Mouse (Mus musculus): Measurements from ENCODE around the gene Npdc1.
A peak's percentile ranks its signal among the peaks of the same experiment; 100 is the strongest.

Npdc1 gene

DNA sequence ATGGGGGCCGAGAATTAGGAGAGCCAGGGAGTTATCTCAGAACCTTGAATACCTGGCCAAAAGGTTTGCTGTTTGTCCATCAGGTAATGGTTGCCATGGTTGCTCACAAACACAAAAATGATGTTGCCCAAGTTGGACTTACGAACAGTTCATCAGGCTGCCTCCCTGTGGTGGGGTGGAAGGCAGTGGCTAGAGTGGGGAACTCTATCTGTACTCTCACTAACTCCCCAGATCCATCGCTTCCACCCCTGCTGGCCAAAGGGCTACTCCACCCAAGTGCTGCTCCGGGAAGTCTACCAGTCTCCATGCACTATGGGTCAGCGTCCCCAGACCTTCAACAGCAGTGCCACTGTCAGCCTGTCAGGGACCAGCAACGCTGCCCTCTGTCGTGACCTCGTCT, at the start of gene Npdc1:
Npdc1 (plus strand) TSS at position 301 of the 400 bp plus-strand sequence.
- DNase-seq (ENCODE audit: low spot score) = no peak

DNA sequence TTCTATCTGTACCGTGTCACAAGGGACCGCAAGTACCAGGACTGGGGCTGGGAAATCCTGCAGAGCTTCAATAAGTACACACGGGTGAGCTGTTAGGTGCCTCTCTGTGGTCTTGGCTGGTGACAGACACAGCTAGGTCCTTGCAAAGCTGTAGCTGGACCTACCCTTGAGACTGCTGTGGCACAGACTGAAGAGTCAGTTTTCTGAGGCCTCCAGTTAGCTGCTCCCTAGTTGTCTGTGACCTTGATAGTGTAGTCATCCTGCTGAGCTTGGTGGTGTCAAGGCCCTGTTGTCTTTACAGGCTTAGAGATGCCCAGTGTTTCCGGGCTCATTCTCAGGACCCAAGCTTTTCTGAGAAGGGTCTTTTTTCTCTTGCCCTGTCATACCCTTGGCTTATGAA, 49.7 kb upstream of the Npdc1 start:
- no peak for DNase-seq (ENCODE audit: low spot score)

GRCm38 (mm10) chr2:25350701-25351100, 48.5 kb upstream of the Npdc1 start:
- DNase-seq (ENCODE audit: low spot score) = no peak

DNA sequence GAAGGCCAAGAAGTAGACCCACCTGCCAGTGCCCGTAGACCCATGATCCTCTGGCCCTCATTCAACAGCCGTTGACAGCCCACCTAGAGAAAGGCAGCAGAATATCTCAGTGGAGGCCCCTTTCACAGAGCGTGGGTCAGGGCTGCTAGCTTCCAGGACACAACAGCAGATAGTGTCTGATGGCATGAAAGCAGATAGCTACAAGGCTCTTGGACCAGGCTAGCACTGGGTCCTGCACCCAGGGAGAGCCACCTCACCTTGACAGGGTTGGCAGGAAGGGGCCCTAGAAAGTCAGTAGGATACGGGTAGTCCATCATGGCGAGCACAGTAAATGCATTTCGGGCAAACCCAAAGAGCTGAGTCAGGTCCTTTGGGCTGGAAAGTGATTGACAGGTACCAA, 44.9 kb upstream of the Npdc1 start:
- no peak for DNase-seq (ENCODE audit: low spot score)

DNA sequence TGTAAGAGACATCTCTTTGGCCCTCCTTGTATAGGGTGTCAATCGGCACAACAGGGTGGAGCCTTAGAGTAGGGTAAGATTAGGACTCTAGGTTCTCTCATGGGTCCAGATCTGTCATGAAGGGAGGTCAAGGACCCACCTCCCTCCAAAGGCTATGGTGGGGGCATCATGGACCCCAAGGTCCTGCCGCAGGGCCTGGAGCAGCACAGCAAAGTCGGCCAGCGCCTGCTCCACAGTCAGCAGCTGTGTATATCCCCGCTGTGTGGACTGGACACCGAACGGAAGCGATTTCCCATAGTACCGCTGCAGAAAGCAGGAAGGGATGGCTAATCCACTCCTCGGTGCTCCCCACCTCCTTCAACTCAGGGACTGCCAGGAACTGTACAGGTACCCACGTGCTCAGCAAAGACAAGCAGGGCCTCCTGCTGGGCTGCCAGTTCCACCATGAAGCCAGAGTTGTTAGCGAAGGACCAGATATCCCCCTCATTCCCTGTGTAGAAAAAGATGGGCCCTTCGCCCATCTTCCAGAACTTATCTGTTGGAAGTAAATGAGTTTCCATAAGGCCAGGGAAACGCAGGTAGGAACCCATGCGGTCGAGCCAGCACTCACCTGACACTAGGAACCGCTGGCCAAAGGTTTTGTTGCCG, 43.6 kb upstream of the Npdc1 start:
- no peak for DNase-seq (ENCODE audit: low spot score)

DNA sequence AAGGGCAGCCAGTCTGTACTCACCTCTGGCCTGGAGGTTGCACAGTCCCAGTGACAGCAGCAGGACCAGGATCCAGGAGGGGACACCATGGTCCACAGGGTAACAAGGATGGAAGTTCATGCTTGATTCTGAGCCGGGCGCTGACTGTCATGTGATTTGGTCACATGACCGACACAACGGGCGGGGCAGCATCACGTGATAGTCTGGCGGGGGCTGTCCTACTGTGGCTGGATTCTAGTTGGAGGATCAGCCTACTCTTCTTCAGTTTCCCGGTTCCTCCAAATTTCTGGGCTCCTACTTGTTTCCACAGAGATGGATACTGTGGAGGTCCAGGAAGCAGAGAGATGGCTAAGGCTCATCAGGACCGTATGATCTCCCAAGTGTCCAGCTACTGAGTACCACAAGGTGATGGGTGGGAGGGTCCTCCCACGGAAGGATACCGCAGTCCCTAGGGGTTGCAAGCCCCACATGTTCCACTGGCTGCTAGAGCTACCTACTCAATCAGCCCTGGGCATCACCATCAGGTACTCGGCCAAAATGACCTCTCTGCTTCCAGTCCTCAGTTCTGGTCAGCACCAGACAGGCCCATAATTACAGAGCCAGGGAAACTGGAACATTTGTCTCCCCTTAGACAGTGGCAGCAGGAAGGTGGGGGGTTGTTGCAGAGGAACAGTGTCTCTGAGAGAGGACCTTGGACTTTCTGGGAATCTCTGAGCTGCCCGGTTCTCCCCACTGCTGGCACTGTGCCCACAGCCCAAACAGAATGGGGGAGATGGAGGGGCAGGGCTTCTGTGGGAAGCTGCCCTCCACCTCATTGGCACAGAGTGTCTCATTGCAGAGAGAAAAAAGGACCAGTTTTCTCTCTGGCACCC, 42.7 kb upstream of the Npdc1 start, which contains the start of gene Dpp7:
Dpp7 (minus strand) TSS at position 152 of the 872 bp plus-strand sequence.
- DNase-seq (ENCODE audit: low spot score) = peak; percentile 77

- DNase-seq (ENCODE audit: low spot score) = no peak
These were observed 39.3 kb upstream of the Npdc1 start for GRCm38 (mm10) chr2:25359848-25360247.

- DNase-seq (ENCODE audit: low spot score) = no peak
These were observed 35.5 kb upstream of the Npdc1 start for GRCm38 (mm10) chr2:25363478-25364178.

DNA sequence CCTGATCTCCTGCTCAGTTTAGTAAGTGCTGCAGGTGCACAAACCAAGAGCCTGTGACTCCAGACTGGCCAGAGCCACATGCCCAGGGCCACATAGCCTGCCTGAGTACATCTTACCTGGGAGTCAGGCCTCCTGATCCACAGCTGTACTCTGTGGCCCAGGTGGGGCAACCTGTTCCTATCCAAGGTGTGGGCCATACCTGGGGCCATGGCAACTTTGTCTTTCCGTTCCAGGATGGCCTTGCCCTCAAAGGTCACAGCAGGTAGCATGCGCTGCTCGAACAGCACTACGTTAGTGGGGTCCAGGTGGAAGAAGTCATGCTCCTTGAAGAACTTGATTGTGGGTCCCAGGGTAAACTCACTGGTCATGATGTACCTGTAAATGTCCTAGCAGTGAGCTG, 34.8 kb upstream of the Npdc1 start:
- DNase-seq (ENCODE audit: low spot score) = no peak

GRCm38 (mm10) chr2:25364761-25365090, 34.4 kb upstream of the Npdc1 start:
- no peak for DNase-seq (ENCODE audit: low spot score)

DNA sequence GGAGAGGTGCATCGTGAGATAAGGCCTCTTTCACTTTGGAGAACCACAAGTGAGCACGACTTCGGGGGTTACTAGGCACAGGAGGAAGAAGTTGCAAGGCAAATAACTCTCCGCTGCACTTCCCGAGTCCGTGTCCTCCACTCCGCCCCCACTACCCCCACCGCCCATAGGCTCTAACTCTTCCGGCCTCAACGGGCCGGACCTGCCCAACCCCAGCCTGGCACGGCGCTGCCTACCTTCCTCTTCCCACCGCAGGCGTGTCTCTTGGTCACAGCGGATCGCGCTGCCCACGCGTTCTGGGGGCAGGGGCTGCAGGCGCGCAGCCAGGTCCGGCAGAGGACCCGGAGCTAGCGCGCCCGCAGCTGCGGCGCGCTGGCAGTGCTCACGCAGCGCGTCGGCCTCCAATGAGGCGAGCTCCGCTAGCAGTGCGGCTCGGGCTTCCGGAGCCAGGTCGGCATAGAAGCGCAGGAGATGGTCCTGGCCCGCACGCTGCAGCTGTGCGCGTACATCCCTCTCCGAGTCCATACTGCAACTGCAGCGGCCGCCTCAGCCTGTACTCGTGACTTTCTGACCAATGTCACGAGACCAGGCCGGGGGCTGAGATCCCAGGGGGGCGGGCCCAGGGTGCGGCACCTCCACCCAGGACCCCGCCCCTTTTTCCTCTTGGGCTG, 33.9 kb upstream of the Npdc1 start, which contains the start of gene Uap1l1:
Uap1l1 (minus strand) TSS at position 592 of the 671 bp plus-strand sequence.
- peak; percentile 49 for DNase-seq (ENCODE audit: low spot score)

DNA sequence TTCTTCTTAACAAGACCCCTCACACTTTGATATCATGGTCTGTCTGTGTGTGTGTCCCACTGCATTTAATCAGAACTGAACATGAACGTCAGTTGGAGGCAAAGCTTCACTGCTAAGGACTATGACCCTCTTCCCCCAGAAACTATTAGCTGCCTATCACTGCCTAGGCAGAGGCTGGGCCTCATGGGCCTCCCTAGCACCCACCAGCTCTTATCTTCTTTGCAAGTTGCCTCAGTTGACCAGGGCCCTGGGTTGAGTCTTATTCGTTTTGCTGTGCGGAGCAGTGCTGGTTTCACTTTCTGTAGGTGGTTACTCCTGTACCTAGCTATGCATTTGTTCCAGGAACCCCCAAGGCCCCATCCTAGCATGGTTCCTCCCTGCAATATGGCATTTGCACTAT, 29.2 kb upstream of the Npdc1 start:
- no peak for DNase-seq (ENCODE audit: low spot score)

- DNase-seq (ENCODE audit: low spot score) = peak; percentile 76
These were observed 27.1 kb upstream of the Npdc1 start, which contains the start of gene Sapcd2 for GRCm38 (mm10) chr2:25371764-25372643. Gene Sapcd2, plus strand, starts transcription at chr2:25372321.

DNA sequence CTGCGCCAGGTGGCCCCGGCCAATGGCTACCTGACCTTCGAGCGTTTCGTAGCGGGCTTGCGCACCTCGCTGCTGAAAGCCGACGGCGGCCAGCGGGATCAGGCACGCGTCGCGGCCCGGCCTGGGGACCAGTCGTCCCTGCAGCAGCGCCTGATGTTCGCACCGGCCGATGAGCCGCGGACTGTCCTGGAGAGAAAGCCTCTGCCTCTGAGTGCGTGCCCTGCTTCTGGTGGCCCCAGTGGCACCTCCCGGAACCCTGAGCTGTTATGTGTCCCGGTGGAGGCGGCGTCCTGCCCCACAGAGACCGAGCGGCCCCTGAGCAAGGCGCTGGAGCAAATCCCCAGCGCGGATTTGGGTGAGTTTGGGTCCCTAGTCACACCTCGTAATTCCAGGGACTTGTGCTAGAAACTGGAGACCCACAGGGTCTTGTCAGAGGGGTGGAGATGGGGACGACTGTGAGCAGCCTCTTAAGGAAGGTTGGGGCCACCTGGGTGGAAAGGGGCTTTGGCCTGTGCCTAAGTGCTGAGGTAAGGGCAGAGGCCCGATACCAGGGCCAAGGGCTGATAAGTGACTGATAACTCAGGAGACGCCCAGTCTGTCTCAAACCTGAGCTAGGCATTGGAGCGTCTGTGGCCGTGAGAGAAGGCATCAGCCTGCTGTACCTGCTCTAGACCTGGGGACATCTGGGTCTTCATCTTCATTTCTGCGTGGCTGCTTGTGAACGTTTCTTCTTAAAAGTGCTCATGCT, 26.3 kb upstream of the Npdc1 start:
- DNase-seq (ENCODE audit: low spot score) = no peak

DNA sequence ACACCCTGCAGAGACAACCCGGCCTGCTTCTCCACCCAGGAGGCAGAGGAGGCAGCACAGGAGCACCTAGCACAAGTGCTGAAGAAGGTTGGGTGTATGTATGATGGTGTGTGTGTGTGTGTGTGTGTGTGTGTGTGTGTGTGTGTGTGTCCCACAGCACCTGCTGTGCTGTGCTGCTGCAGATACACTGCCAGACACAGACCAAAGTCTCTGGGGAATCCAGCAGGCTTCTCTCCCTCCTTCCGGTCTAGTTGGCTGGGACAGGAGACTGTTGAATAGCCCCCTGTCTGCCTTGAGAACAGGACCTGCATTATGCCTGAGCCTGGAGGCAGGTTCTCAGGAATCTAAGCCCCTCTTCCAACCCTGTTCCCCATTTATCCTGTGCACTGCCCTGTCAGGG, 25.7 kb upstream of the Npdc1 start:
- DNase-seq (ENCODE audit: low spot score) = no peak

GRCm38 (mm10) chr2:25376589-25376988, 22.6 kb upstream of the Npdc1 start:
- no peak for DNase-seq (ENCODE audit: low spot score)

DNA sequence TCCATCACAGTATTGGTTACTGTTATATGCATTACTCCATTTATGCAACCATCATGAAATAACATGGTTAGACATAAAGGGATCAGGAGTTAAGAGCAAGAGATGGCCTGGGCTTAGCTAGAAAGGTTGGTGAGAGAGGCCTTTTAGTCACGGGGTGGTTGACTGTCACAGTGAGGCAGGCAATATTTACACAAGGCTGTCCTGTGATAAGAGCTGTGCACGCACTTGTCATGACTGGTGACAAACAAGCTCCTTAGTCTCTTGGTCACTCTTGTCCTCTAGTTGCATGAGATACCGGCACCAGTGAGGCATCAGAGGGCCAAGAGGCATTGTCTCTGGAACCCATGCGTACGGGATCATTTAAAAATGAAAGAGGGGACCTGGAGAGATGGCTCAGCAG, 14.7 kb upstream of the Npdc1 start:
- no peak for DNase-seq (ENCODE audit: low spot score)

GRCm38 (mm10) chr2:25391266-25391665, 7.9 kb upstream of the Npdc1 start:
- DNase-seq (ENCODE audit: low spot score) = no peak

DNA sequence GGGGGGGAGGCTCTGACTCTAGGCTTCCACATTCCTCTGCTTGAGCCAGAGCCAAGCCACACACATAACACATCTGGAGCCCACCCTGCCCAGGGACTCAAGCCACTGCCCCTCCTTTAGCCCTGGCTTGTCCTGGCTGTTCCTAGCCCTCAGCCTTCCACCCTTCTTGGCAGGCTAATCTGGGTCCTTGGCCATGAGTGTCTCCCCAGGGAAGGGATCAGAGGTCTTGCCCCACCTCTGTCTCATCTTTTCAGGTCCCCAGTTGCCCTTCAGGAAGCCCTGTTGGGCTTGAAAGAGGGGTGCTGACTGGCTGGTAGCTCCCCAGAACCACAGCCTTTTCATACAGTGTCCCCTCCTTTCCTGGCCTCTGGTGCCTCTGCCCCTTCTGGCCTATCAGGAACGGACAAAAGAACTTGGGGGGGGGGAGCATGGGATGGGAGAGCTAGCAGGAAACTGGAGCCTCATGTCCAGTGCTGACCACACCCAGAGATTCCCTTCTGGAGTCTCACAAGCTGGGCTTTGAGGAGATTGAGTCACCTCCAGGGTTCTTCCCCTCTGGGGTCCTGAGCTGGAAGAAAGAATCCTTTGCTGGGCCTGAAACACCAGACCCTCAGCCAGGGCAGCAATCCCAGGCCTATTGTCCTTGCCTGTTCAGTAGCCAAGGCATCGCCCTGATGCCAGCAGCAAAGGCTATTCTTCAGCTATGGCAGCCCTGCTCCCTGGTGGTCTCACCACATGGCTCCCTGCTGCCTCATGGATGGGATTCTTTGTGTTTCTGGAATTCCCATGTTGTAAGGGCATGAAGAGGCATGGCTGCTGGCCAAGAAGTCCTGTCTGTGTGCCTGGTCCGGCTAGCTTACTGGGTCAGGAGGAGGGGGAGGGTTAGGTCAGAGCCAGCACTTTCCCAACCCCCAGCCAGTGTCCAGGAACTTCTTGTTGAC, 4.6 kb upstream of the Npdc1 start:
- DNase-seq (ENCODE audit: low spot score) = no peak
